Mouse (Mus musculus): ENCODE results near the gene Cdkn2aipnl.

DNA sequence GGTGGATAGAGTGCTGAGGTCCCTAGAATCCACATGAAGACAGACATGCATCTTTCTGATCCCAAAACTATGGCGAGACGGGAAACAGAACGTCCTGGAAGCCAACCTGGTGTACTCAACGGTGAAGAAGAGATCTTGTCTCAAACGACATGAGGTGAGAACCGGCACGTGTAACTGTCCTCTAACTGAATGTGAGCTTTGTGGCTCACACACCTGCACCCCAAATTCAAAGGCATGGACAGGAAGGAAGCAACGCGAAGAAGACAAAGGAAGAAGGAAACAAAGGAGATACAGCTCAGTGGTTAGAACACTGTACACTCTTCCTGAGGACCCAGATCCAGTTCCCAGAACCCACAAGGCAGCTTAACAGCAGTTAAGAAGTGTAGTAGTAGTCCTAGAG, 17.5 kb upstream of the Cdkn2aipnl start:
- TF ChIP-seq CTCF (IDR thresholded peaks at IDR 0.05; ENCODE audit: control insufficient read depth, insufficient read depth, insufficient read length) = no peak
- TF ChIP-seq MYOD1 (IDR thresholded peaks at IDR 0.05; ENCODE audit: control insufficient read depth, insufficient read length, low read depth) = no peak
- TF ChIP-seq MAX (IDR thresholded peaks at IDR 0.05) = no peak
- TF ChIP-seq USF1 (IDR thresholded peaks at IDR 0.05; ENCODE audit: low read depth) = no peak
- TF ChIP-seq FOSL1 (IDR thresholded peaks at IDR 0.05; ENCODE audit: insufficient read depth, low read length, poor library complexity, severe bottlenecking) = no peak

Data from C2C12 (cell line).